Mouse (Mus musculus) myocyte (in vitro differentiated cells): Measurements from ENCODE around the gene Rab3il1. TPM values are rescaled to one million over a fixed set of nuclear protein-coding genes. Genes with fewer than 3 reads are reported as not detected.

ENCODE experiments used
- H3K27me3 ChIP-seq: one replicate; pipeline ENCODE4 v1.6.1; 2011; ENCODE audit not compliant: control insufficient read depth, insufficient read depth, insufficient read length
- H3K36me3 ChIP-seq: one replicate; pipeline ENCODE4 v1.6.1; 2011; ENCODE audit not compliant: control insufficient read depth, insufficient read depth
- H3K4me2 ChIP-seq: one replicate; pipeline ENCODE4 v1.6.1; 2011; ENCODE audit warnings: low read depth, control low read depth
- H3K4me3 ChIP-seq: one replicate; pipeline ENCODE4 v1.5.1; 2011; ENCODE audit warnings: mild to moderate bottlenecking, control low read depth, moderate library complexity
- H3K79me2 ChIP-seq: one replicate; pipeline ENCODE4 v1.6.1; 2011; ENCODE audit not compliant: control insufficient read depth, insufficient read depth
- H3ac ChIP-seq: one replicate; pipeline ENCODE4 v1.6.1; 2011; ENCODE audit not compliant: control insufficient read depth, insufficient read length
- CEBPB ChIP-seq: IDR thresholded peaks from 2 replicates; pipeline ENCODE4 v1.6.1; 2011; ENCODE audit warnings: mild to moderate bottlenecking, moderate library complexity; ENCODE audit not compliant: poor library complexity, insufficient read depth, severe bottlenecking
- E2F4 ChIP-seq: IDR thresholded peaks from one replicate; pipeline ENCODE4 v1.6.1; 2011; ENCODE audit warnings: mild to moderate bottlenecking, control low read depth, moderate library complexity; ENCODE audit not compliant: insufficient read depth
- MAX ChIP-seq: IDR thresholded peaks from one replicate; pipeline ENCODE4 v1.6.1; 2011; ENCODE audit warnings: low read depth, mild to moderate bottlenecking, control low read depth
- MYOD1 ChIP-seq, 3 experiments: IDR thresholded peaks; one replicate each; pipeline ENCODE4 v1.6.1; 2011; ENCODE audit warnings: control low read depth in 2 of 3, low read depth in 2 of 3, mild to moderate bottlenecking in 2 of 3, moderate library complexity in 1 of 3; ENCODE audit not compliant: insufficient read length in 2 of 3, control insufficient read depth in 1 of 3
- MYOG ChIP-seq, 3 experiments: IDR thresholded peaks; one replicate each; pipeline ENCODE4 v1.6.1; 2011; ENCODE audit warnings: control low read depth in 2 of 3, low read depth in 2 of 3, mild to moderate bottlenecking in 2 of 3; ENCODE audit not compliant: insufficient read length in 2 of 3, control insufficient read depth in 1 of 3, insufficient read depth in 1 of 3
- POLR2A ChIP-seq: IDR thresholded peaks from one replicate; pipeline ENCODE4 v1.6.1; 2011; ENCODE audit warnings: low read depth, mild to moderate bottlenecking, control low read depth, moderate library complexity; ENCODE audit not compliant: insufficient read length
- POLR2AphosphoS2 ChIP-seq: IDR thresholded peaks from one replicate; pipeline ENCODE4 v1.6.1; 2011; ENCODE audit warnings: low read depth, control low read depth; ENCODE audit not compliant: insufficient read length
- REST ChIP-seq: IDR thresholded peaks from one replicate; pipeline ENCODE4 v1.6.1; 2011; ENCODE audit warnings: mild to moderate bottlenecking, control low read depth, moderate library complexity; ENCODE audit not compliant: insufficient read depth, insufficient read length
- SRF ChIP-seq: IDR thresholded peaks from one replicate; pipeline ENCODE4 v1.6.1; 2011; ENCODE audit warnings: low read depth; ENCODE audit not compliant: control insufficient read depth, insufficient read length
- TCF12 ChIP-seq: IDR thresholded peaks from one replicate; pipeline ENCODE4 v1.6.1; 2011; ENCODE audit warnings: mild to moderate bottlenecking, control low read depth; ENCODE audit not compliant: poor library complexity, insufficient read depth, severe bottlenecking
- TCF3 ChIP-seq: IDR thresholded peaks from one replicate; pipeline ENCODE4 v1.6.1; 2011; ENCODE audit warnings: low read depth, control low read depth; ENCODE audit not compliant: insufficient read length
- USF1 ChIP-seq: IDR thresholded peaks from one replicate; pipeline ENCODE4 v1.6.1; 2011; ENCODE audit warnings: low read depth, mild to moderate bottlenecking, control low read depth, moderate library complexity
- polyA plus RNA-seq: library from polyadenylated mRNA; unstranded; fragments of >200 nt; fragmentation: generic; extraction: Trizol; gene quantifications from one replicate; pipeline ENCODE4 v1.2.1, GENCODE M21; 2012; ENCODE audit warnings: missing spikeins

Gene Rab3il1
- polyA plus RNA-seq = 15.2 TPM

DNA sequence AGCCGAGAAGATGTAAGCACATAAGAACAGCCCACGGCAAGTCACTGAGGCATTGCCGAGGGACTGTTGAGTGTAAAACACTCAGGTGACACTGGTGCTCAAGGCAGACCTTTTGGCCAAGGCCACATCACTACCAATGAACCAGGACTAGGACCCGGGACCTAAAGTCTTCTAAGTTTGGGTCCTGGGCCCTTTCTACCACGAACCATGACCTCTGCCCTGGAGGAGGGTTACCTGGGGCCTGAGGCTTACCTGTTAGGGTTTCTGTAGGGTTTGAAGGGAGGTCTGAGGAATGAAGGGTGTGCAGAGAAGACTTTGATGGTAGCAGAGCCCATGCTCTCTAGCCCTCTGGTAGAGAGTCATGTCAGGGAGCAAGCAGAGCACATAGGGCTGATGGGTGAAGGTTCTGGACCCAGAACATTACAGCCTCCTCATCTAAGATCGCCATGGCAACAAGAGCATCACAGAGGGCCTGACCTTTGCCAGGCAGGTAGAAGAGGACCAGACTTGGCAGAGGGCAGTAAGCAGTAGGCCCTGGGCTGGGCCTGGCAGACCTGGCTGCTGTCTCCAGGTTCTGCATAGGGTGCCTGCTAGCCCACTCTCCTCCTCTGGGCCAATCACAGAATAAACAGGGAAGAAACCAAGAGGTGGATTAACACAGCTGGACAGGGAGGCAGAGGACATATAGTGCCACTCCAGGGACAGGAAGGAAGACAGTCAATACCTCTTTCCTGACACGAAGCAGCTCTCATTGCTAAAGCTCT, at the start of gene Rab3il1, which contains the start of gene Best1:
TSS of gene Rab3il1 (plus strand) at position 464 of the 764 bp plus-strand sequence.
TSS of gene Best1 (minus strand) at position 428 of the 764 bp plus-strand sequence.
- Histone ChIP-seq H3K36me3 (no peaks in the 10 kb centered on the region), H3K4me2 (no peak within 1 kb of the TSS), H3K27me3 (no peaks in the 10 kb centered on the region), H3K79me2 (no peaks in the 10 kb centered on the region), H3K4me3 (no peak within 1 kb of the TSS), H3ac (no peak within 1 kb of the TSS)
- TF ChIP-seq POLR2AphosphoS2 = no peak
- TF ChIP-seq MAX = no peak
- TF ChIP-seq TCF3 = no peak
- TF ChIP-seq REST = no peak
- TF ChIP-seq SRF = no peak
- TF ChIP-seq USF1 = no peak
- TF ChIP-seq POLR2A = no peak
- no peak for TF ChIP-seq MYOG (IDR thresholded peaks at IDR 0.05; ENCODE audit: control insufficient read depth in 1 of 3, insufficient read depth in 1 of 3, insufficient read length in 2 of 3, low read depth in 2 of 3)
- TF ChIP-seq E2F4 = no peak
- TF ChIP-seq CEBPB = no peak
- no peak for TF ChIP-seq TCF12

DNA sequence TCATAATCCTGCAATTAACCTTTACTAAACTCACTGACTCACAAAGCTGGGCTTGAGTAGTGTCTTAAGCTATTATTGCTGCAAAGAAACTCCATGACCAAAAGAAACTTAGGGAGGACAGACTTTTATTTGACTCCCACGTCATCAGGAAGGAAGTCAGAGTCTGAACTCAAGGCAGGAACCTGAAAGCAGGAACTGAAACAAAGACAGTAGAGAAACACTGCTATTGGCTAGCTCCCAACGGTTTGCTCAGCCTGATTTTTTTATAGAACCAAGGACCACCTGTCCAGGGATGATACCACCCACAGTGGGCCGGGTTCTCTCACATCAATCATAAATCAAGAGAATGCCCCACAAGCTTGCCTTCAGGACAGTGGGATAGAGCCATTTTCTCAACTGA, 49.1 kb upstream of the Rab3il1 start:
- Histone ChIP-seq H3K4me3 (no peak overlapping the region), H3K79me2 (no peaks in the 10 kb centered on the region), H3ac (no peak overlapping the region), H3K36me3 (no peaks in the 10 kb centered on the region), H3K4me2 (no peak overlapping the region), H3K27me3 (no peaks in the 10 kb centered on the region)
- TF ChIP-seq CEBPB (no peak), MAX (no peak), POLR2A (no peak), SRF (no peak), USF1 (no peak), POLR2AphosphoS2 (no peak), TCF3 (no peak), E2F4 (no peak), MYOD1 (IDR thresholded peaks at IDR 0.05; ENCODE audit: control insufficient read depth in 1 of 3, insufficient read length in 2 of 3, low read depth in 2 of 3) (no peak), REST (no peak), MYOG (IDR thresholded peaks at IDR 0.05; ENCODE audit: control insufficient read depth in 1 of 3, insufficient read depth in 1 of 3, insufficient read length in 2 of 3, low read depth in 2 of 3) (no peak), TCF12 (no peak)

DNA sequence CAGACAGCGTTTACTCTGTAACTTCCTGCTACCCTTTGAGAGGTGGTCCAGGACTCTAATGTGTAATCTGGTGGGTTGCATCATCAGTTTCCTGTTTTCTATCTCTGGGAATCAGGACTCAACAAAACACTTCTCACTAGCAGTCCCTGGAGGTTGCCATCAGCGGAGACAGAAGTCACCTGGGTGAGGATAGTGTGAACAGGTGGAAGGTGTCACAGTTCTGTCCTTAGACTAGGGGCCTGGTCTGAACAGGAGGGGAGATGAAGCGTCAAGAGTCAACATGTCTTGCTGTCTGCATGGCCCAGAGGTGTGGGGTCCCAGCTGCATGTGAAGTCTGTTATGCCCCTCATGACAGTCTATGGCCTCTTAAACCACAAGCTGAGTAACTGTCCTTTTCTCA, 48.6 kb upstream of the Rab3il1 start:
- Histone ChIP-seq H3K4me2 (no peak overlapping the region), H3ac (no peak overlapping the region), H3K79me2 (no peaks in the 10 kb centered on the region), H3K4me3 (no peak overlapping the region), H3K27me3 (no peaks in the 10 kb centered on the region), H3K36me3 (no peaks in the 10 kb centered on the region)
- TF ChIP-seq CEBPB (no peak), REST (no peak), MAX (no peak), E2F4 (no peak), POLR2A (no peak)

DNA sequence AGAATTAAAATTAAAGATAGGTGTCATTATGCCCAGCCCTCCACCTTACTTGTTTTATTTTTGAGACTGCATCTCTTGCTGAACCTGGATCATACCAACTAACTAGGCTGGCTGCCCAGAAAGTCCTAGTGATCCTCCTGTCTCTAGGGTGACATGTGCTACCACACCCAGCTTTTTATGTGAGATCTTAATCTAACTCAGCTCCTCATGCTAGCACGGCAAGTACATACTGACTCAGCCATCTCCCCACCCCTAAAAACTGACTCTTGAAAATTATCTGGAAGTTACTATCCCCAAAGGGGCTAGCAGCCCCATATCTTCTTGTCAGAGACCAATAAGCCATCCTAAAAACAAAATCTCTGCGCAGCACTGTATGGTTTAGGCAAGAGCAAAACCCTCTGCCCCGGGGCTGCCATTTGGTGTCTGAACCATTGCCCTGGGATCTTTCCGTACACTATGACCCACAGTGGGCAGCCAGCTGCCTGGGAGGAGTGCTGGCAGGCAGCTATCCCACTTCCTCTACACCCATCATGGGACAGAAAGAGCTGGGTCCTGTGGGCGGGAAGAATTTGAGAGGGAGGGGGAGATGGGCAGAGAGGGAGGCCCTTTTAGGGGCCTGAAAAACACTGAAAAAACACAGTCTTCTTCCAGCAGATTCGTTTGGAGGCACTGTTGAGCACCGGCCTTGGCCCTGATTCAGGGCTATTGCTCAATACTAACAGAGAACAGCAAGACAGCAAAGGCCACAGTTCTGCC, 47.2 kb upstream of the Rab3il1 start:
- H3K79me2 ChIP-seq = no peaks in the 10 kb centered on the region
- no peaks in the 10 kb centered on the region for H3K36me3 ChIP-seq
- H3K4me2 ChIP-seq = peak overlapping the region; percentile 100
- H3ac ChIP-seq = peak overlapping the region; percentile 46
- peak overlapping the region; percentile 25 for H3K4me3 ChIP-seq
- TF ChIP-seq REST (no peak), TCF3 (peak; percentile 30), CEBPB (peak; percentile 100), MAX (no peak), TCF12 (peak; percentile 78), SRF (peak; percentile 15), MYOD1 (IDR thresholded peaks at IDR 0.05; ENCODE audit: control insufficient read depth in 1 of 3, insufficient read length in 2 of 3, low read depth in 2 of 3) (peak in 2 of 3 experiments; percentile 79 to 91), POLR2AphosphoS2 (peak; percentile 37), POLR2A (peak; percentile 54), MYOG (IDR thresholded peaks at IDR 0.05; ENCODE audit: control insufficient read depth in 1 of 3, insufficient read depth in 1 of 3, insufficient read length in 2 of 3, low read depth in 2 of 3) (peak; percentile 67 to 95 (median 75)), USF1 (peak; percentile 14), E2F4 (no peak)
- no peaks in the 10 kb centered on the region for H3K27me3 ChIP-seq
